Mouse (Mus musculus) heart, adult 2 months (tissue): ENCODE data around the gene Pnpo.

Experiments
- CTCF ChIP-seq: fragments of 200-600 bp; IDR thresholded peaks from 2 replicates; pipeline ENCODE4 v1.8.1; 2022; ENCODE audit warnings: antibody characterized with exemption, mild to moderate bottlenecking, moderate library complexity
- POLR2A ChIP-seq: fragments of 200-500 bp; IDR thresholded peaks from 2 replicates; pipeline ENCODE4 v1.6.1; 2011; ENCODE audit warnings: mild to moderate bottlenecking, low read depth, low read length, control low read depth; ENCODE audit not compliant: insufficient read depth

GRCm38 (mm10) chr11:96926587-96926986 is 17.2 kb downstream of the Pnpo start:
- TF ChIP-seq CTCF (no peak), POLR2A (no peak)
